Mouse (Mus musculus) cerebellum, postnatal 10 days (tissue): ENCODE results near the gene Hmbs.
A peak's percentile ranks its signal among the peaks of the same experiment; 100 is the strongest.

ENCODE experiments used
- DNase-seq, 2 experiments: peaks; one replicate each; pipeline ENCODE4 v3.0.0; 2021; ENCODE audit warnings: mixed read lengths in 2 of 2

The Hmbs gene

DNA sequence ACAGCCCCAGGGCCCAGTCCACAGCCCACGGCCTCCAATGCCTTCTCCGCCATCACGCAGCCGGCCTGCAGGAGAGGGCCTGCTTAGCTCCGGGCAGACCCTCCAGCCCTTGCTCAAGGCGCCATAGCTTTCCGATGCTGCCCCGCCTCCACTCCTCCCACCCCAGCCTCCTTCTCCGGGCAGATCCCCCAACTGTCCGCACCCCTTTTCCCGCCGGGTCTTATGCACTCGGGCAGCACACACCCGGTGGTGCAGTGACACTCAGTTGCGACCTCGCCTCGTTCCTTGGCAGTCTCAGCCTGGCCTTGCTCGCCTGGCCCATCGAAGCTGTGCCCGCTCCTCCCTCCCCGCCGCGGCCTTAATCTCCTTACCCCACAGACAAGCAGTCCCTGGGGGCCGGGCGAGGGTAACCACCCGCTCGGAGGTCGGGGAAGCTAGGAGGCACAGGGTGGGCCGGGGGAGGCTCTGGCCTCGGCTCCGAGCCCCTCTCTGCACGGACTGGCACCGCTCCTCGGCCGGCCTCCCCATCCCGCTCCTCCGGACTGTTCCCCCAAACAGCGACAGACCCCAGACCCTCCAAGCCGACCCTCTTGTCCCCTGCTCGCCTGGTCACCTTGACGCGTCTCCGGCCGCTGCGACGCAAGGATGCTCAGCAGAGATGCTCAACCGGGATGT is 56.5 kb downstream of the Hmbs start:
- DNase-seq: peak; percentile 72 to 74

DNA sequence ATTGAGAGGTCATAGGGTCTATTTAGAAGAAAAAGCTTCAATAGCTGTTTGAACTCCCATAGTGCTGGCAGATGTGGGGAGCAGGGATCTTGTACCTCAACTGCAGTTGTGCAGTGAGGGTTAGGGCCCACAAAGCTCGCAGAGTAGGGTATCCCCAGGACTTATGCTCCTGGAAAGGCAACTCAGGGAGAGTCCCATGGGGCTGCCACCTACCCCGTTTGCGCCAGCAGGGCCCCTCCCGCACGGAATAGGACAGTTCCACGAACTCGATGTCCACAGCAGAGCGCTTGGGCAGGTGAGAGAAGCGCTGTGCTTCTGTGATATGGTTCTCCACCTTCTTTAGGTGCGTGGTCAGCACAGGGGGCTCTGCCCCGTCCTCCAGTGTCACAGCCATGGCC is 57.0 kb downstream of the Hmbs start:
- DNase-seq: peak in 1 of 2 experiments; percentile 44
